Mouse (Mus musculus) layer of hippocampus, adult 18-20 months (tissue): ENCODE measurements around the gene Zfhx3. TPM values are rescaled to one million over a fixed set of nuclear protein-coding genes. Genes with fewer than 3 reads are reported as not detected.

Experiments
- DNase-seq, 2 experiments: peaks; one replicate each; pipeline ENCODE4 v3.0.0; 2022; ENCODE audit warnings: low spot score in 2 of 2
- total RNA-seq, 2 experiments: library from RNA; stranded (reverse); gene quantifications; 2 replicates each; pipeline ENCODE4 v1.2.3; 2021

Gene Zfhx3
- total RNA-seq, 2 experiments from 2014 or later = 4.6 to 4.8 TPM

- no peak for DNase-seq
Measured at GRCm38 (mm10) chr8:108696631-108697410, 754.4 kb downstream of the Zfhx3 start.

GRCm38 (mm10) chr8:108697589-108697988, 755.1 kb downstream of the Zfhx3 start:
- DNase-seq = no peak

GRCm38 (mm10) chr8:108698101-108698660, 755.7 kb downstream of the Zfhx3 start:
- DNase-seq = no peak

GRCm38 (mm10) chr8:108699011-108699410, 756.6 kb downstream of the Zfhx3 start:
- DNase-seq = no peak

- DNase-seq = no peak
Measured at GRCm38 (mm10) chr8:108699454-108700345, 757.3 kb downstream of the Zfhx3 start.

GRCm38 (mm10) chr8:108701381-108702175, 759.1 kb downstream of the Zfhx3 start:
- no peak for DNase-seq

GRCm38 (mm10) chr8:108702201-108702600, 759.8 kb downstream of the Zfhx3 start:
- DNase-seq = no peak

- DNase-seq = no peak
Measured at GRCm38 (mm10) chr8:108705751-108706150, 763.3 kb downstream of the Zfhx3 start.

- no peak for DNase-seq
Measured at GRCm38 (mm10) chr8:108706491-108706847, 764.0 kb downstream of the Zfhx3 start.

- no peak for DNase-seq
Measured at GRCm38 (mm10) chr8:108706848-108707541, 764.6 kb downstream of the Zfhx3 start.

- no peak for DNase-seq
Measured at GRCm38 (mm10) chr8:108707576-108708281, 765.3 kb downstream of the Zfhx3 start.

- no peak for DNase-seq
Measured at GRCm38 (mm10) chr8:108708833-108709387, 766.5 kb downstream of the Zfhx3 start.

- no peak for DNase-seq
Measured at GRCm38 (mm10) chr8:108709441-108709840, 767.0 kb downstream of the Zfhx3 start.

- no peak for DNase-seq
Measured at GRCm38 (mm10) chr8:108709928-108710606, 767.6 kb downstream of the Zfhx3 start.

- no peak for DNase-seq
Measured at GRCm38 (mm10) chr8:108710607-108711489, 768.4 kb downstream of the Zfhx3 start.

- DNase-seq = no peak
Measured at GRCm38 (mm10) chr8:108711490-108711793, 769.0 kb downstream of the Zfhx3 start.

- no peak for DNase-seq
Measured at GRCm38 (mm10) chr8:108712001-108712411, 769.6 kb downstream of the Zfhx3 start.

- no peak for DNase-seq
Measured at GRCm38 (mm10) chr8:108712607-108713006, 770.2 kb downstream of the Zfhx3 start.
